Mouse (Mus musculus) bone marrow macrophage, adult 2 months (primary cell): ENCODE measurements around the gene Stk32c.

Source experiments
- CTCF ChIP-seq: IDR thresholded peaks from 2 replicates; pipeline ENCODE4 v1.5.1; 2012; ENCODE audit warnings: low read depth, mild to moderate bottlenecking, low read length, moderate library complexity
- POLR2A ChIP-seq: IDR thresholded peaks from 2 replicates; pipeline ENCODE4 v1.6.1; 2012; ENCODE audit warnings: mild to moderate bottlenecking, low read depth, low read length, borderline replicate concordance

DNA sequence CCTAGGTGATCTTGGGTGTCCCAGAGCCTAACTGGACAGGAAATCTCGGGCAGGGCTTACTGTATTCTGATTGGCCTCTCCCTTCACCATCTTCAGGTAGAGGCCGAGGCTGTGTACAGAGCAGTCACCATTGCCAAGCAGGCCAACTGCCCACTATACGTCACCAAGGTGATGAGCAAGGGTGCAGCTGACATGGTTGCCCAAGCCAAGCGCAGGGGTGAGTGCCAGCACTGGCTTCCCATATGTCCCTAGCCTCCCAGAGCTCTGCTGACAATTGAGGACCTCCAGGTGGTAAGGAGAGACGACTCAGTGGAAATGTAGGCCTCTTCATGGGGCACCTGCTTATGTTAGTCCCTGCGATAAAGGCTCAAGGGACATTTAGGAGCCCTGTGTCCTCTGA, 118.3 kb downstream of the Stk32c start:
- TF ChIP-seq CTCF (no peak), POLR2A (no peak)
